Mouse (Mus musculus): Measurements from ENCODE around the gene Lbx1.
A peak's percentile ranks its signal among the peaks of the same experiment; 100 is the strongest.

Gene Lbx1

GRCm38 (mm10) chr19:45235766-45236362 is at the start of gene Lbx1:
TSS of gene Lbx1 (minus strand) at chr19:45235812.
- no peak for DNase-seq (ENCODE audit: inconsistent age in 2 of 2, low spot score in 1 of 2)

GRCm38 (mm10) chr19:45283302-45283701 is 47.7 kb upstream of the Lbx1 start:
- DNase-seq (ENCODE audit: inconsistent age in 2 of 2, low spot score in 1 of 2), result peak; percentile 45 to 81

GRCm38 (mm10) chr19:45276196-45276595 is 40.6 kb upstream of the Lbx1 start:
- no peak for DNase-seq (ENCODE audit: inconsistent age in 2 of 2, low spot score in 1 of 2)

GRCm38 (mm10) chr19:45271986-45272385 is 36.4 kb upstream of the Lbx1 start:
- no peak for DNase-seq (ENCODE audit: inconsistent age in 2 of 2, low spot score in 1 of 2)

- no peak for DNase-seq (ENCODE audit: inconsistent age in 2 of 2, low spot score in 1 of 2)
These were observed 27.4 kb upstream of the Lbx1 start for GRCm38 (mm10) chr19:45262995-45263394.

- DNase-seq (ENCODE audit: inconsistent age in 2 of 2, low spot score in 1 of 2), result peak in 1 of 2 experiments; percentile 33
These were observed 22.1 kb upstream of the Lbx1 start for GRCm38 (mm10) chr19:45257414-45258326.

GRCm38 (mm10) chr19:45254806-45255205 is 19.2 kb upstream of the Lbx1 start:
- DNase-seq (ENCODE audit: inconsistent age in 2 of 2, low spot score in 1 of 2), result no peak

GRCm38 (mm10) chr19:45252436-45252835 is 16.8 kb upstream of the Lbx1 start:
- DNase-seq (ENCODE audit: inconsistent age in 2 of 2, low spot score in 1 of 2), result no peak

GRCm38 (mm10) chr19:45248691-45249090 is 13.1 kb upstream of the Lbx1 start:
- no peak for DNase-seq (ENCODE audit: inconsistent age in 2 of 2, low spot score in 1 of 2)

- DNase-seq (ENCODE audit: inconsistent age in 2 of 2, low spot score in 1 of 2), result peak in 1 of 2 experiments; percentile 74
These were observed 8.5 kb upstream of the Lbx1 start for GRCm38 (mm10) chr19:45243918-45244700.

- DNase-seq (ENCODE audit: inconsistent age in 2 of 2, low spot score in 1 of 2), result no peak
These were observed 7.6 kb upstream of the Lbx1 start for GRCm38 (mm10) chr19:45243264-45243602.

- no peak for DNase-seq (ENCODE audit: inconsistent age in 2 of 2, low spot score in 1 of 2)
These were observed 7.0 kb upstream of the Lbx1 start for GRCm38 (mm10) chr19:45242348-45243263.

- no peak for DNase-seq (ENCODE audit: inconsistent age in 2 of 2, low spot score in 1 of 2)
These were observed 6.4 kb upstream of the Lbx1 start for GRCm38 (mm10) chr19:45242017-45242347.

- no peak for DNase-seq (ENCODE audit: inconsistent age in 2 of 2, low spot score in 1 of 2)
These were observed 4.4 kb upstream of the Lbx1 start for GRCm38 (mm10) chr19:45240026-45240425.

- no peak for DNase-seq (ENCODE audit: inconsistent age in 2 of 2, low spot score in 1 of 2)
These were observed 3.6 kb upstream of the Lbx1 start for GRCm38 (mm10) chr19:45239191-45239590.

GRCm38 (mm10) chr19:45237665-45238209 is 2.1 kb upstream of the Lbx1 start:
- DNase-seq (ENCODE audit: inconsistent age in 2 of 2, low spot score in 1 of 2), result no peak

GRCm38 (mm10) chr19:45237099-45237498 is 1.5 kb upstream of the Lbx1 start:
- DNase-seq (ENCODE audit: inconsistent age in 2 of 2, low spot score in 1 of 2), result no peak

- DNase-seq (ENCODE audit: inconsistent age in 2 of 2, low spot score in 1 of 2), result peak in 1 of 2 experiments; percentile 63
These were observed 841 bp upstream of the Lbx1 start for GRCm38 (mm10) chr19:45236363-45236942.

GRCm38 (mm10) chr19:45235331-45235741 is 276 bp downstream of the Lbx1 start:
- peak in 1 of 2 experiments; percentile 57 for DNase-seq (ENCODE audit: inconsistent age in 2 of 2, low spot score in 1 of 2)

GRCm38 (mm10) chr19:45234771-45235231 is 811 bp downstream of the Lbx1 start:
- peak in 1 of 2 experiments; percentile 62 for DNase-seq (ENCODE audit: inconsistent age in 2 of 2, low spot score in 1 of 2)

Measured in adrenal gland, adult (tissue).